Mouse (Mus musculus) midbrain, embryonic 13.5 days (tissue): ENCODE results near the gene Calb2. TPM values are rescaled to one million over a fixed set of nuclear protein-coding genes. Genes with fewer than 3 reads are reported as not detected.

Experiments
- ATAC-seq: fragments of 200-750 bp; cut with Nextera tagmentation; 2 replicates; pipeline ENCODE4 v1.8.0; 2017; ENCODE audit warnings: mild to moderate bottlenecking, moderate TSS enrichment, moderate library complexity
- H3K27ac ChIP-seq: fragments of 300-500 bp; sonication (generic); 2 replicates; pipeline ENCODE4 v1.5.1; 2015; ENCODE audit warnings: inconsistent platforms, mild to moderate bottlenecking, moderate library complexity
- H3K27me3 ChIP-seq: fragments of 300-500 bp; sonication (generic); 2 replicates; pipeline ENCODE4 v1.6.1; 2015; ENCODE audit warnings: mild to moderate bottlenecking, inconsistent platforms
- H3K36me3 ChIP-seq: fragments of 300-500 bp; sonication (generic); 2 replicates; pipeline ENCODE4 v1.6.1; 2015; ENCODE audit warnings: mild to moderate bottlenecking, inconsistent platforms
- H3K4me1 ChIP-seq: fragments of 300-500 bp; sonication (generic); replicated peaks from 2 replicates; pipeline ENCODE4 v1.6.1; 2015; ENCODE audit warnings: inconsistent platforms
- H3K4me2 ChIP-seq: fragments of 300-500 bp; sonication (generic); replicated peaks from 2 replicates; pipeline ENCODE4 v1.6.1; 2015; ENCODE audit warnings: moderate library complexity, mild to moderate bottlenecking, inconsistent platforms
- H3K4me3 ChIP-seq: fragments of 300-500 bp; sonication (generic); replicated peaks from 2 replicates; pipeline ENCODE4 v1.5.1; 2015; ENCODE audit warnings: mild to moderate bottlenecking, inconsistent platforms
- H3K9ac ChIP-seq: fragments of 300-500 bp; sonication (generic); replicated peaks from 2 replicates; pipeline ENCODE4 v1.6.1; 2015; ENCODE audit warnings: mild to moderate bottlenecking, inconsistent platforms
- H3K9me3 ChIP-seq: fragments of 300-500 bp; sonication (generic); 2 replicates; pipeline ENCODE4 v1.6.1; 2016; ENCODE audit warnings: mild to moderate bottlenecking, inconsistent platforms
- WGBS: fragments of 180-500 bp; shearing (Covaris S2); methylation state at CpG from one replicate; pipeline ENCODE4 v1.1.7; 2015; 5-methylcytosine and 5-hydroxymethylcytosine counted together
- polyA plus RNA-seq: library from polyadenylated mRNA; unstranded; fragments of >200 nt; fragmentation: Nextera tagmentation; extraction: Ambion mirVana; gene quantifications from 2 replicates; pipeline ENCODE4 v1.2.1, GENCODE M21; 2015

Calb2 gene
- polyA plus RNA-seq, 1 experiment from 2014 or later: 39.6 TPM

GRCm38 (mm10) chr8:110119715-110120114 lies 48.3 kb downstream of the Calb2 start:
- Histone ChIP-seq H3K9me3 (no peaks in the 10 kb centered on the region), H3K36me3 (no peaks in the 10 kb centered on the region), H3K4me1 (no peaks in the 10 kb centered on the region), H3K9ac (no peak overlapping the region), H3K4me3 (no peak overlapping the region), H3K4me2 (no peak overlapping the region), H3K27ac (no peak overlapping the region), H3K27me3 (no peaks in the 10 kb centered on the region)
- WGBS: 42% methylated on average over 6 of the region's 6 CpGs
- no peak for ATAC-seq

- Histone ChIP-seq H3K27ac (no peak within 1 kb of the TSS), H3K4me2 (no peak within 1 kb of the TSS), H3K4me3 (no peak within 1 kb of the TSS), H3K9me3 (no peaks in the 10 kb centered on the region), H3K9ac (no peak within 1 kb of the TSS), H3K27me3 (no peaks in the 10 kb centered on the region), H3K4me1 (no peaks in the 10 kb centered on the region), H3K36me3 (no peaks in the 10 kb centered on the region)
- no peak for ATAC-seq
- WGBS: 88% methylated on average over 3 of the region's 3 CpGs
Measured at GRCm38 (mm10) chr8:110102653-110103052, 65.4 kb downstream of the Calb2 start, which contains the start of gene Gm17720. Gm17720 (minus strand) TSS chr8:110102753.

GRCm38 (mm10) chr8:110101676-110102075 lies 66.3 kb downstream of the Calb2 start:
- Histone ChIP-seq H3K4me2 (no peak overlapping the region), H3K4me3 (no peak overlapping the region), H3K36me3 (no peaks in the 10 kb centered on the region), H3K27me3 (no peaks in the 10 kb centered on the region), H3K9ac (no peak overlapping the region), H3K9me3 (no peaks in the 10 kb centered on the region), H3K27ac (no peak overlapping the region), H3K4me1 (no peaks in the 10 kb centered on the region)
- 90% methylated on average over 15 of the region's 15 CpGs for WGBS
- no peak for ATAC-seq

GRCm38 (mm10) chr8:110100907-110101306 lies 67.1 kb downstream of the Calb2 start, which contains the start of gene Gm21964:
Gm21964 (plus strand) TSS chr8:110101207.
- no peaks in the 10 kb centered on the region for H3K27me3 ChIP-seq
- no peak within 1 kb of the TSS for H3K9ac ChIP-seq
- 85% methylated on average over 12 of the region's 12 CpGs for WGBS
- no peaks in the 10 kb centered on the region for H3K36me3 ChIP-seq
- H3K27ac ChIP-seq: no peak within 1 kb of the TSS
- H3K4me1 ChIP-seq: no peaks in the 10 kb centered on the region
- H3K4me3 ChIP-seq: no peak within 1 kb of the TSS
- H3K4me2 ChIP-seq: no peak within 1 kb of the TSS
- no peaks in the 10 kb centered on the region for H3K9me3 ChIP-seq
- ATAC-seq: no peak

GRCm38 (mm10) chr8:110091869-110092268 lies 76.1 kb downstream of the Calb2 start:
- no peak overlapping the region for H3K9ac ChIP-seq
- no peak for ATAC-seq
- H3K4me2 ChIP-seq: no peak overlapping the region
- H3K27ac ChIP-seq: no peak overlapping the region
- no peaks in the 10 kb centered on the region for H3K27me3 ChIP-seq
- WGBS: 72% methylated on average over 1 of the region's 1 CpGs
- H3K4me1 ChIP-seq: no peaks in the 10 kb centered on the region
- peaks cover 42% of the 10 kb centered on the region for H3K36me3 ChIP-seq
- H3K4me3 ChIP-seq: no peak overlapping the region
- H3K9me3 ChIP-seq: peaks cover 7% of the 10 kb centered on the region

Other genes starting within 250 kb of the Calb2 start
- gene Marveld3, start 206.0 kb downstream of the Calb2 start, polyA plus RNA-seq: 1.1 and 1.3 TPM in 2 replicates
- gene Tat, start 177.8 kb downstream of the Calb2 start, polyA plus RNA-seq: not detected in 2 replicates
- gene Chst4, start 128.5 kb downstream of the Calb2 start, polyA plus RNA-seq: not detected in 2 replicates
- gene Zfp612, start 88.5 kb downstream of the Calb2 start, polyA plus RNA-seq: 19.8 and 20.3 TPM in 2 replicates
- not detected in 2 replicates for gene Gm21964, start 67.0 kb downstream of the Calb2 start, polyA plus RNA-seq
- gene Gm17720, start 65.5 kb downstream of the Calb2 start, polyA plus RNA-seq: not detected in 2 replicates
- gene Cmtr2, start 47.5 kb upstream of the Calb2 start, polyA plus RNA-seq: 12.8 and 14.6 TPM in 2 replicates
- 0.26 and 0.34 TPM in 2 replicates for gene Hydin, start 98.8 kb upstream of the Calb2 start, polyA plus RNA-seq